Mouse (Mus musculus): ENCODE results near the gene Myrfl. TPM values are rescaled to one million over a fixed set of nuclear protein-coding genes. Genes with fewer than 3 reads are reported as not detected.
A peak's percentile ranks its signal among the peaks of the same experiment; 100 is the strongest.

Myrfl gene
- total and polyA plus RNA-seq, 2 experiments from 2014 or later: 0.04 TPM; not detected in 1

GRCm38 (mm10) chr10:116808556-116809353, 88.0 kb downstream of the Myrfl start:
- H3K36me3 ChIP-seq (ENCODE audit: insufficient read depth, low read length): no peaks in the 10 kb centered on the region
- no peak for ATAC-seq
- 89% methylated on average over 10 of the region's 10 CpGs for WGBS
- no peak overlapping the region for H3K9ac ChIP-seq (replicated peaks; ENCODE audit: low read length)
- no peak overlapping the region for H3K27ac ChIP-seq
- DNase-seq (ENCODE audit: low spot score): no peak
- no peak overlapping the region for H3K4me2 ChIP-seq (ENCODE audit: low read depth, low read length)
- no peaks in the 10 kb centered on the region for H3K27me3 ChIP-seq (ENCODE audit: insufficient read depth, low read length)
- no peaks in the 10 kb centered on the region for H3K9me3 ChIP-seq (ENCODE audit: low read length)
- H3K4me1 ChIP-seq (ENCODE audit: insufficient read depth, low read length): no peaks in the 10 kb centered on the region
- no peak overlapping the region for H3K4me3 ChIP-seq (ENCODE audit: low read length)
- no peak for TF ChIP-seq CTCF (IDR thresholded peaks at IDR 0.05; ENCODE audit: low read depth)

GRCm38 (mm10) chr10:116802178-116802794, 94.4 kb downstream of the Myrfl start:
- Histone ChIP-seq H3K4me1 (ENCODE audit: insufficient read depth, low read length) (no peaks in the 10 kb centered on the region), H3K27me3 (ENCODE audit: insufficient read depth, low read length) (no peaks in the 10 kb centered on the region), H3K4me3 (ENCODE audit: low read length) (no peak overlapping the region), H3K4me2 (ENCODE audit: low read depth, low read length) (no peak overlapping the region), H3K9ac (replicated peaks; ENCODE audit: low read length) (no peak overlapping the region), H3K9me3 (ENCODE audit: low read length) (no peaks in the 10 kb centered on the region), H3K36me3 (ENCODE audit: insufficient read depth, low read length) (no peaks in the 10 kb centered on the region), H3K27ac (no peak overlapping the region)
- no peak for TF ChIP-seq CTCF (IDR thresholded peaks at IDR 0.05; ENCODE audit: low read depth)
- ATAC-seq (peak; percentile 40; the same call in 1 of the 2 replicates), DNase-seq (ENCODE audit: low spot score) (no peak)
- WGBS: 38% methylated on average over 5 of the region's 5 CpGs

GRCm38 (mm10) chr10:116801281-116801680, 95.4 kb downstream of the Myrfl start:
- no peaks in the 10 kb centered on the region for H3K27me3 ChIP-seq (ENCODE audit: insufficient read depth, low read length)
- 71% methylated on average over 4 of the region's 4 CpGs for WGBS
- no peak for TF ChIP-seq CTCF (IDR thresholded peaks at IDR 0.05; ENCODE audit: low read depth)
- H3K9ac ChIP-seq (replicated peaks; ENCODE audit: low read length): no peak overlapping the region
- no peak overlapping the region for H3K27ac ChIP-seq
- H3K4me1 ChIP-seq (ENCODE audit: insufficient read depth, low read length): no peaks in the 10 kb centered on the region
- DNase-seq (ENCODE audit: low spot score) (no peak), ATAC-seq (no peak)
- no peaks in the 10 kb centered on the region for H3K9me3 ChIP-seq (ENCODE audit: low read length)
- no peak overlapping the region for H3K4me3 ChIP-seq (ENCODE audit: low read length)
- no peak overlapping the region for H3K4me2 ChIP-seq (ENCODE audit: low read depth, low read length)
- no peaks in the 10 kb centered on the region for H3K36me3 ChIP-seq (ENCODE audit: insufficient read depth, low read length)

- Histone ChIP-seq H3K27ac (no peak overlapping the region), H3K4me3 (ENCODE audit: low read length) (no peak overlapping the region), H3K4me2 (ENCODE audit: low read depth, low read length) (no peak overlapping the region), H3K9me3 (ENCODE audit: low read length) (no peaks in the 10 kb centered on the region), H3K27me3 (ENCODE audit: insufficient read depth, low read length) (no peaks in the 10 kb centered on the region), H3K4me1 (ENCODE audit: insufficient read depth, low read length) (no peaks in the 10 kb centered on the region), H3K9ac (replicated peaks; ENCODE audit: low read length) (no peak overlapping the region), H3K36me3 (ENCODE audit: insufficient read depth, low read length) (no peaks in the 10 kb centered on the region)
- TF ChIP-seq CTCF (IDR thresholded peaks at IDR 0.05; ENCODE audit: low read depth): no peak
- DNase-seq (ENCODE audit: low spot score) (no peak), ATAC-seq (no peak)
- 47% methylated on average over 6 of the region's 6 CpGs for WGBS
Measured at GRCm38 (mm10) chr10:116796066-116796465, 100.7 kb downstream of the Myrfl start.

- Histone ChIP-seq H3K4me3 (ENCODE audit: low read length) (no peak overlapping the region), H3K36me3 (ENCODE audit: insufficient read depth, low read length) (no peaks in the 10 kb centered on the region), H3K27ac (no peak overlapping the region), H3K9me3 (ENCODE audit: low read length) (no peaks in the 10 kb centered on the region), H3K4me2 (ENCODE audit: low read depth, low read length) (no peak overlapping the region), H3K9ac (replicated peaks; ENCODE audit: low read length) (no peak overlapping the region), H3K4me1 (ENCODE audit: insufficient read depth, low read length) (no peaks in the 10 kb centered on the region), H3K27me3 (ENCODE audit: insufficient read depth, low read length) (no peaks in the 10 kb centered on the region)
- peak; percentile 61 for TF ChIP-seq CTCF (IDR thresholded peaks at IDR 0.05; ENCODE audit: low read depth)
- peak; percentile 62 for DNase-seq (ENCODE audit: low spot score)
- ATAC-seq: no peak
Measured at GRCm38 (mm10) chr10:116789096-116789495, 107.6 kb downstream of the Myrfl start.

GRCm38 (mm10) chr10:116788431-116788830, 108.3 kb downstream of the Myrfl start:
- no peak overlapping the region for H3K4me2 ChIP-seq (ENCODE audit: low read depth, low read length)
- H3K4me3 ChIP-seq (ENCODE audit: low read length): no peak overlapping the region
- no peaks in the 10 kb centered on the region for H3K4me1 ChIP-seq (ENCODE audit: insufficient read depth, low read length)
- ATAC-seq (no peak), DNase-seq (ENCODE audit: low spot score) (no peak)
- no peaks in the 10 kb centered on the region for H3K9me3 ChIP-seq (ENCODE audit: low read length)
- no peak for TF ChIP-seq CTCF (IDR thresholded peaks at IDR 0.05; ENCODE audit: low read depth)
- H3K27me3 ChIP-seq (ENCODE audit: insufficient read depth, low read length): no peaks in the 10 kb centered on the region
- H3K36me3 ChIP-seq (ENCODE audit: insufficient read depth, low read length): no peaks in the 10 kb centered on the region
- no peak overlapping the region for H3K27ac ChIP-seq
- no peak overlapping the region for H3K9ac ChIP-seq (replicated peaks; ENCODE audit: low read length)

- Histone ChIP-seq H3K36me3 (ENCODE audit: insufficient read depth, low read length) (no peaks in the 10 kb centered on the region), H3K4me1 (ENCODE audit: insufficient read depth, low read length) (no peaks in the 10 kb centered on the region), H3K9ac (replicated peaks; ENCODE audit: low read length) (no peak overlapping the region), H3K27me3 (ENCODE audit: insufficient read depth, low read length) (no peaks in the 10 kb centered on the region), H3K27ac (no peak overlapping the region), H3K9me3 (ENCODE audit: low read length) (no peaks in the 10 kb centered on the region), H3K4me2 (ENCODE audit: low read depth, low read length) (no peak overlapping the region), H3K4me3 (ENCODE audit: low read length) (no peak overlapping the region)
- TF ChIP-seq CTCF (IDR thresholded peaks at IDR 0.05; ENCODE audit: low read depth): no peak
- WGBS: 74% methylated on average over 6 of the region's 6 CpGs
- DNase-seq (ENCODE audit: low spot score) (no peak), ATAC-seq (no peak)
Measured at GRCm38 (mm10) chr10:116784098-116784497, 112.6 kb downstream of the Myrfl start.

All from hindbrain, postnatal 0 days (tissue).